Mouse (Mus musculus): ENCODE measurements around the gene Jsrp1.
A peak's percentile ranks its signal among the peaks of the same experiment; 100 is the strongest.
"Not testable (repeated sequence)": the region's sequence is repeated elsewhere in the genome, so short reads cannot be mapped to it uniquely, and the experiment has no call there.

The Jsrp1 gene

DNA sequence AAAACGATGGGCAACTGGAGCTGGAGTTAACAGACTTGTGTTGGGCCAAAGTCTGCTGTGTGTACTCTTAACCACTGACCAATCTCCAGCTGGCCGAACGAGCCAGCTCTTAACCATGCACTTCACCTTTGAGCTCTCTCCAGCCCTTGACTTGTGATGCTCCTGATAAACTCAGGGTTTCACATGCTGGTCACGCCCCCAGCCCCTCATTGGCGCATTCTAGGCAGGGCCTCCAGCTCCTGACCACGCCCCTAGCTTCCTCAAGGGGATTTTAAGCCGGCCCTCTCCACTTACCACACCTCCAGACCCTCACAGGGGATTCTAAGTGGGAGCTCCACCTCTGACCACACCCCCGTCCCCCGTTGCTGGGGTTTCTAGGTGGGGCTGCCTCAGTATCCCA, 17.8 kb upstream of the Jsrp1 start:
- DNase-seq = peak; percentile 90

DNA sequence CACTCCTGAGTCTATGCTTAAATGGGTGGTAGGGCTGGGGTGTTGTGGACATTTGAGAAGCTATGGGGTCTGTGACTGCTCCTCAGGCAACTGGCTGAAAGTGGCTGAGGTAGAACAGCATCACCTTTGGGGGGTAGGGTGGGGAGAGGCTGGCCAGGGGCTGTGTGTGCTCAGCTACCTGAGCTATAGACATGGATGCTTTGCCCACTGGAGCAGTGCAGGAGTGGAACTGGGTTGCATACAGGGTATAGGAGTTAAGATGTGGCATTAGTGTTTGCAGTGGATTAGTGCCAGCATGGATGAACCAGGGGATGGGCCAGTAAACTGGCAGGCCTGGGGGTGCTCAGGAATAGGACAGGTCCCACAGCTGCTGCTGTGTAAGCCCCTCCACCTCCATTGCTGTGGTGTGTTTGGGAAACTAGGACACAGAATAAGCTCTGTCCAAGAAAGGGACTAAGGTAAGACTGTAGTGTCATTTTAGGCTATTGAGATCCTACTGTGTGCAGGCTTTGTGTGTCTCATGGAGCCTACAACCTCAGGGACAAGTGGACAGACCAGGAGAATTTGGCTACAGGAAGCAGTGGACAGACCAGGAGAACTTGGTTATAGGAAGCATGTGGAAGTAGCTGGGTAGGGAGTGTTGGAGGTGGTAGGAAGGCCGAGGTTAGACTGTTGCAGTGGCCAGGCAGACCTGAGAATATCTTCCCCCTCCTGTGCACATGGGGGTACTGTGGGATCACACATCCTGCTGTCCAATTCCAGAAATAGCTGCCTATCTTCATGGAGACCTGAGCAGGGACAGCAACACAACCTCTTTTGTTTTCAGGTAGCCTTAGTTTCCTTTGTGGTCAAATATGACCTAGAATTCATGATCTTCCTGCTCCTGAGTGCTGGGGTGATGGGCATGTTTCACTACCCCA, 16.3 kb upstream of the Jsrp1 start:
- no peak for DNase-seq

- not testable (repeated sequence) for DNase-seq
These were observed 15.3 kb upstream of the Jsrp1 start for GRCm38 (mm10) chr10:80828587-80828986.

DNA sequence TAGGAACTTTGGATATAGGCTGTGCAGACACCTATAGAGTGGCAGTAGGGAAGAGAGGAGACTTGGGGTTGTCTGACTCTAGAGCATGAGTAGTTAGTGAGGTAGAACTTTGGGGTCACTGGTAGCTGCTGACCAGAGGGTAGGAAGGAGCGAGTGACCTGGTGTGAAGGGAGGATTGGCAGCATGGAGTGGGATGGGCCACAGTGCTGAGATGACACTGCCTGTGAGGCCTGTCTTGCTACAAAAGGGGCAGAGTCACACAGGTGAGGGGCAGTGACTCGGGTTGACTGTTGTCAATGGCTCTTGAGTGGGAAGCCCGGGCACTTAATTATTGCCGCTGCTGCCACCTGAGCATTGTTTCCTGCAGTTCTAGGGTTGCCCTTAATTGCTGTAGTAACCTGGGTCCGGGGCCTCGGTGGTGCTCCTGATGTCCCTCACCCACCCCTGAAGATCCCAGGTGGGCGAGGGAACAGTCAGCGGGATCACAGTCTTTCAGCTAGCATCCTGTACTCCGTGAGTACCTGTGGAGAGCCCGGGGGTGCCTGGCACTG, 14.6 kb upstream of the Jsrp1 start:
- no peak for DNase-seq

DNA sequence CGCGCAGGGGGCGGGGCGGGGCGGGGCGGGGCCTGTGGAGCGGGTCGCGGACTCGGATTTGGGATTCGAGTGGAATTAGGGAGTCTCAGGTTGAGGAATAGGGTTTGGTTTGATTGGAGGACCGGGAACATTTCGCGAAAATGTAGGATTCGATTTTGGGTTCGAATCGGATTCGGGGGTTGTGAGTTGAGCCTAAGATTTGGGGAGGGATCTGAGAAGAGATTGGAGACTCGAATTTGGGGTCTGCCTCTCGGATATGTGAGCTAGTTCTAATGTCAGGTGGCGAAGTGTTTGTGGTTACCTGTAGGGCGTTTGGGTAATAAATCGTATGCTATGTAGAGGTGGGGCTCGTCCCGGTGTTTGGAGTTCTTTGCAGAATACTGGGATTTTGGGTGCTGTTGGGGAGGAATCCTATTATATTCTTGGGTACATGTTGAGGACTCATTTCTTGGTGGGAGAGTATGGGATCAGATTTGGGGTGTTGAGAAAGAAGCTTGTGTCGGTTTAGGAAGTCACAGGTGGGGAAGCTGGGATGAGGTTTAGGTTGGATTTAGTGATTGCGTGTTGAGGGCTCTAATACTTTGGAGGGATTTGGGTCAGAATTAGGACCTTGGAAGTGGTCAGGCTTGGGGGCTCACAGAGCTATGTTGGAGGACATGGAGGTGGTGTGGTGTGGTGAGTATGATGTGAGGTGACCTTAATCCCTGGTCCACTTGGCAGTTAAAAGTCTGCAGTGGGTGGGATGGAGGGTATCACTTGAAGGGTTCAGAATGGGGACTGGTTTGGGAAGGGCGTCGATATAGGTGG, 14.0 kb upstream of the Jsrp1 start:
- DNase-seq = no peak

DNA sequence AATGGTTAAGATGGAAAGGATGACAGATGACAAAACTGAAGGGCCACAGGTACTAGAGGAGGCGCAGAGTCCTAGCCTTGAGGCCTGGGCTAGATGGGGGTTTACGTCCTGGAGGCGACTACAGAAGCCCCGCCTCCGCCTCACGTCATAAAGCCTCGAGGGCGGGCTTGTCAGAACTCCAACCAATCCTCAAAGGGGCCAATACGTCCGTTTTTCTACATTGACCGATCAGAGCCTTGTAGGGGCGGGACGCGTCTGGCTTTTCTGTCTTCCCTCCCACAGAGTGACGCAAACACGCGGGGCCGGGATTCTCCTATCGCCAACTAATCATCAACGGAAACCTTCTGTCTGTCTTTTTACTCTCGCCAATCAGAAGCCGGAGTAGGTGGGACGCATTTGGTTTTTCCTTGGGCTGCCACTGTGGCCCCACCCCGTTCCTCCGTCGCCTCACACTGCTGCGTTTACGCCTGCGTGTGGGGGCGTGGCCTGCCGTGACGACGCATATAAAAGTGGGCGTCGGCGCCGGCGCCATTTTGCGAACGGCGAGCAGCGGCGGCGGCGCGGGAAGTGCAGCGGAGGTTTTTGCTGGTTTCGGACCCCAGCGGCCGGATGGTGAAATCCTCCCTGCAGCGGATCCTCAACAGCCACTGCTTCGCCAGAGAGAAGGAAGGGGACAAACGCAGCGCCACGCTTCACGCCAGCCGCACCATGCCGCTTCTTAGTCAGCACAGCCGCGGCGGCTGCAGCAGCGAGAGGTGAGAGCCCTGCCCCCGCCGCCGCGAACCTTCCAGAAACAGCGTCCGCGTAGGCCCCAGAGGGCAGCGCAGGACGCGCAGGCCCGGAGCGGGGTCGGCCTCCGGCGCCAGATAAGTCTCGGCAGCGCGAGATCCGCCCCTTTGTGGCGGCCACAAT, 13.1 kb upstream of the Jsrp1 start, which contains the start of gene Oaz1:
Gene Oaz1 (plus strand): TSS at position 506 of the 912 bp plus-strand sequence.
- peak; percentile 100 for DNase-seq

GRCm38 (mm10) chr10:80824827-80825226, 11.5 kb upstream of the Jsrp1 start:
- DNase-seq = no peak

GRCm38 (mm10) chr10:80823847-80824643, 10.7 kb upstream of the Jsrp1 start:
- DNase-seq = no peak

- DNase-seq = no peak
These were observed 10.0 kb upstream of the Jsrp1 start for GRCm38 (mm10) chr10:80823316-80823715.

GRCm38 (mm10) chr10:80822528-80822927, 9.2 kb upstream of the Jsrp1 start:
- no peak for DNase-seq

DNA sequence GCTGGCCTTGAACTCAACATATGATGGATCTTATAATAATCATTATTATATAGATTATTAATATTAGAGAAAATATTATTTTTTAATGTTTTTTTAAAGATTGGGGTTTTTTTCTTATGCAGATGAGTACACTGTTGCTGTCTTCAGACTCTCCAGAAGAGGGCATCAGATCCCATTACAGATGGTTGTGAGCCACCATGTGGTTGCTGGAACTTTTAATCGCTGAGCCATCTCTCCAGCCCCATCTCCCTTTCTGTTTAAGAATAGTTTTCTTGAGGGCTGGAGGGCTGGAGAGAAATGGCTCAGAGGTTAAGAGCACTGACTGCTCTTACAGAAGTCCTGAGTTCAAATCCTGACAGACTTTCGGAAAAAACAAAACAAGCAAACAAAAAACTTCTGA, 8.7 kb upstream of the Jsrp1 start:
- peak; percentile 73 for DNase-seq

DNA sequence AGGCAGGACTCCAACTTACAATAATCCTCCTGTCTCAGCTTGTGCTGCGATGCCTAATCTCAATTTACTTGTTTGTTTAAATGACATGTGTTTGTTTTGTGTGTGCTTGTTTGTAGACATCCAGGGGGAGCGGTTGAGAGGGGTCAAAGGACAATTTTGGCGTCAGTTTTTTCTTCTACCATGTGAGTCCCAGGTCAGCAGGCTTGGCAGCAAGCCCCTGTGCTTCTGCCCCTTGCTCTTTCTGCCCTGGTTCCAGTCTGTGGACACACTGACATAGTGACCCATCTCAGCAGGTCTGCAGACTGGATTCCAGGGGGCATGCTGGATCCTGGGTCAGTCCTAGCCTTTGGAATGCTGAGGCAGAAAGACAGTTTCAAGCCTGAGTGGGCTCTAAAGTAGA, 6.1 kb upstream of the Jsrp1 start:
- no peak for DNase-seq

GRCm38 (mm10) chr10:80818599-80819281, 5.4 kb upstream of the Jsrp1 start:
- no peak for DNase-seq

GRCm38 (mm10) chr10:80817955-80818354, 4.7 kb upstream of the Jsrp1 start:
- not testable (repeated sequence) for DNase-seq

GRCm38 (mm10) chr10:80817164-80817563, 3.9 kb upstream of the Jsrp1 start:
- DNase-seq = no peak

GRCm38 (mm10) chr10:80816303-80816702, 3.0 kb upstream of the Jsrp1 start:
- DNase-seq = not testable (repeated sequence)

GRCm38 (mm10) chr10:80814800-80815199, 1.5 kb upstream of the Jsrp1 start:
- no peak for DNase-seq

DNA sequence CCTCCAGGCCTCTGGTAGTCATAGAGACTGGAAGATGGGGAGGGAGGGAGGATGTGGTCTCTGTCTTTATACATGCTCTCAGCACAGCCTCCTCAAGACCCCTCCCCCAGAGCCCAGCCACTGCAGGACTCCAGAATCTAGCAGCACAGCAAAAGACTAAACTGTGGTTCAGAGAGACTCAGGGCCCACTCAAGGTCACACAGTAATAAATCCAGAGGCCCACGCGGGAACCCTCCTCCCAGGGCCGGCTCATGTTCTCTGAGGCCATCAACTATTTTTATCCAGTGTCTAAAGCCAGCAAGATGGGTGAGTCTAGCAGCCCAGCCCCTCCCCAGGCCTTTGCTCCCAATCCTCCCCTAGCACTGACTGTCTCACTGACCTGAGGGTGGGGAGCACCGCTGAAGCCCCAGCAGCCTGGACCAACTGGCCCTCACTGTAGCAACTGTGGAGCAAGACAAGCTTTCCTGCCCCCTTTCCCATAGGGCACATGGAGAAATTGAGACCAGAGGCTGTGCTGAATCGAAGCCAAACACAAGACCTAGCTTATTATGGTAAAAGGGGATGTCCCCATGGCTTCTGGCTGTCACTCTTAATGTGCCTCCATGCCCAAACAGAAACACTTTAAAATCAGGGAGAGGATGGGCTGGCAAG, 782 bp downstream of the Jsrp1 start:
- DNase-seq = no peak

GRCm38 (mm10) chr10:80810084-80810483, 3.2 kb downstream of the Jsrp1 start:
- no peak for DNase-seq

GRCm38 (mm10) chr10:80808985-80809632, 4.2 kb downstream of the Jsrp1 start:
- no peak for DNase-seq
